Mouse (Mus musculus): ENCODE results near the gene Cd44. TPM values are rescaled to one million over a fixed set of nuclear protein-coding genes. Genes with fewer than 3 reads are reported as not detected.

The Cd44 gene
- polyA plus RNA-seq, 1 experiment from 2014 or later, result 15.2 TPM

GRCm38 (mm10) chr2:102886306-102886935 lies 15.0 kb downstream of the Cd44 start:
- Histone ChIP-seq H3K9ac (replicated peaks) (no peak overlapping the region), H3K4me1 (ENCODE audit: insufficient read depth) (peaks cover 6% of the 10 kb centered on the region; the same call in 1 of the 2 replicates), H3K4me3 (ENCODE audit: low read depth, low read length) (no peak overlapping the region), H3K27ac (ENCODE audit: low read depth) (no peak overlapping the region), H3K9me3 (ENCODE audit: low read length) (no peaks in the 10 kb centered on the region), H3K4me2 (ENCODE audit: low read depth, low read length) (no peak overlapping the region), H3K27me3 (ENCODE audit: insufficient read depth, low read length) (no peaks in the 10 kb centered on the region), H3K36me3 (replicated peaks; ENCODE audit: insufficient read depth, low read length) (peaks cover 4% of the 10 kb centered on the region; the same call in 1 of the 2 replicates)
- WGBS (ENCODE audit: insufficient replicate concordance), result 66% methylated on average over 6 of the region's 6 CpGs
- no peak for DNase-seq
- peak; percentile 55 for TF ChIP-seq EP300 (IDR thresholded peaks at IDR 0.05; ENCODE audit: low read depth)
- no peak for TF ChIP-seq CTCF (IDR thresholded peaks at IDR 0.05; ENCODE audit: low read depth)
- peak; percentile 38 for ATAC-seq

- DNase-seq (no peak), ATAC-seq (no peak)
- no peaks in the 10 kb centered on the region for H3K27me3 ChIP-seq (ENCODE audit: insufficient read depth, low read length)
- H3K36me3 ChIP-seq (replicated peaks; ENCODE audit: insufficient read depth, low read length), result no peaks in the 10 kb centered on the region
- no peak overlapping the region for H3K9ac ChIP-seq (replicated peaks)
- H3K27ac ChIP-seq (ENCODE audit: low read depth), result no peak overlapping the region
- peaks cover 9% of the 10 kb centered on the region; the same call in 1 of the 2 replicates for H3K4me1 ChIP-seq (ENCODE audit: insufficient read depth)
- WGBS (ENCODE audit: insufficient replicate concordance), result 55% methylated on average over 6 of the region's 6 CpGs
- H3K4me2 ChIP-seq (ENCODE audit: low read depth, low read length), result no peak overlapping the region
- H3K4me3 ChIP-seq (ENCODE audit: low read depth, low read length), result no peak overlapping the region
- no peaks in the 10 kb centered on the region for H3K9me3 ChIP-seq (ENCODE audit: low read length)
- no peak for TF ChIP-seq EP300 (IDR thresholded peaks at IDR 0.05; ENCODE audit: low read depth)
- TF ChIP-seq CTCF (IDR thresholded peaks at IDR 0.05; ENCODE audit: low read depth), result no peak
Measured at GRCm38 (mm10) chr2:102882597-102883272, 18.7 kb downstream of the Cd44 start.

- no peaks in the 10 kb centered on the region for H3K9me3 ChIP-seq (ENCODE audit: low read length)
- no peak for ATAC-seq
- TF ChIP-seq EP300 (IDR thresholded peaks at IDR 0.05; ENCODE audit: low read depth) (no peak), CTCF (IDR thresholded peaks at IDR 0.05; ENCODE audit: low read depth) (no peak)
- H3K4me1 ChIP-seq (ENCODE audit: insufficient read depth), result peaks cover 11% of the 10 kb centered on the region
- H3K4me3 ChIP-seq (ENCODE audit: low read depth, low read length), result no peak overlapping the region
- no peak overlapping the region for H3K4me2 ChIP-seq (ENCODE audit: low read depth, low read length)
- H3K27ac ChIP-seq (ENCODE audit: low read depth), result no peak overlapping the region
- WGBS (ENCODE audit: insufficient replicate concordance), result 75% methylated on average over 8 of the region's 8 CpGs
- no peaks in the 10 kb centered on the region for H3K27me3 ChIP-seq (ENCODE audit: insufficient read depth, low read length)
- no peaks in the 10 kb centered on the region for H3K36me3 ChIP-seq (replicated peaks; ENCODE audit: insufficient read depth, low read length)
- no peak overlapping the region for H3K9ac ChIP-seq (replicated peaks)
- DNase-seq, result no peak
Measured at GRCm38 (mm10) chr2:102882004-102882588, 19.4 kb downstream of the Cd44 start.

DNA sequence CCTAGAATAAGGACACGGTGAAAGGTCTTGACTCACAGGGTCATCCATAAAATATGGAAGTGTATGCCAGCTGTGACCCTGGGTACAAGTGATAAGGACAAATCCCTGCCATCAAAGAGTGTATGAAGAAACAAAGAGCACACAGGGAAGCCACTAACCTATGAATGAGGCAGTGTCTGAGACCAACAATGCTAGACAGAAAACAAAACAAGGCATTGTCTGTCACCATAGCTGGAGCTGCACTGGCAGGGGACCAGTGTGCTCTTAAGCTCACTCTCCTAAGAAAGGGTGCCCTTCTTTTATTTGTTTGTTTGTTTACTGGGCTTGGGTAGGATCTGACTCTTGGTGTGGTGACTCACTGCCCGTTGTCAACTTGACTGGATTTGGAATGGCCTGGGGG lies 23.0 kb downstream of the Cd44 start:
- Histone ChIP-seq H3K4me3 (ENCODE audit: low read depth, low read length) (no peak overlapping the region), H3K9me3 (ENCODE audit: low read length) (no peaks in the 10 kb centered on the region), H3K27ac (ENCODE audit: low read depth) (no peak overlapping the region), H3K4me2 (ENCODE audit: low read depth, low read length) (no peak overlapping the region), H3K36me3 (replicated peaks; ENCODE audit: insufficient read depth, low read length) (no peaks in the 10 kb centered on the region), H3K4me1 (ENCODE audit: insufficient read depth) (peaks cover 19% of the 10 kb centered on the region), H3K27me3 (ENCODE audit: insufficient read depth, low read length) (no peaks in the 10 kb centered on the region), H3K9ac (replicated peaks) (no peak overlapping the region)
- no peak for TF ChIP-seq EP300 (IDR thresholded peaks at IDR 0.05; ENCODE audit: low read depth)
- no peak for TF ChIP-seq CTCF (IDR thresholded peaks at IDR 0.05; ENCODE audit: low read depth)
- no peak for ATAC-seq
- 58% methylated on average over 2 of the region's 2 CpGs for WGBS (ENCODE audit: insufficient replicate concordance)
- no peak for DNase-seq

DNA sequence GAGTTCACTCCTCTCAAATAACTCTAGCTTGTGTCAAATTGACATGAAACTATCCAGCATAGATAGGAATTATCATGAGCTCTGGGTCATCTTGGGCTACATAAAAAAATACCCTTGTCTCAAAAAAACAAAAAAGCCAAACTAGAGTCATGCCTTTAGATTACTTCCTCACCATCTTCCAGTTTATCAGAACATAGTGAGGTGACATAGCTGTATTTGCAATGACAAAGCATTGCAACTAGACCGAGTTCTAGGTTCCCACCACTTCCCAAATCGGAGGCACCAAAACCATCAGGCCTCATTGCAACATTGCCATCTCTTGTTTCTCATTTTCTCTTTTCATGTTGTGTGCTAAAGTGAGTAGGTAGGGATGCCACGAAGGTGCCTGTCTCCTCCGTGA lies 24.0 kb downstream of the Cd44 start:
- Histone ChIP-seq H3K27me3 (ENCODE audit: insufficient read depth, low read length) (no peaks in the 10 kb centered on the region), H3K36me3 (replicated peaks; ENCODE audit: insufficient read depth, low read length) (no peaks in the 10 kb centered on the region), H3K4me1 (ENCODE audit: insufficient read depth) (peaks cover 20% of the 10 kb centered on the region), H3K4me2 (ENCODE audit: low read depth, low read length) (no peak overlapping the region), H3K9me3 (ENCODE audit: low read length) (no peaks in the 10 kb centered on the region), H3K27ac (ENCODE audit: low read depth) (no peak overlapping the region), H3K9ac (replicated peaks) (no peak overlapping the region), H3K4me3 (ENCODE audit: low read depth, low read length) (no peak overlapping the region)
- TF ChIP-seq EP300 (IDR thresholded peaks at IDR 0.05; ENCODE audit: low read depth), result no peak
- TF ChIP-seq CTCF (IDR thresholded peaks at IDR 0.05; ENCODE audit: low read depth), result no peak
- WGBS (ENCODE audit: insufficient replicate concordance), result 59% methylated on average over 4 of the region's 4 CpGs
- DNase-seq (no peak), ATAC-seq (no peak)

DNA sequence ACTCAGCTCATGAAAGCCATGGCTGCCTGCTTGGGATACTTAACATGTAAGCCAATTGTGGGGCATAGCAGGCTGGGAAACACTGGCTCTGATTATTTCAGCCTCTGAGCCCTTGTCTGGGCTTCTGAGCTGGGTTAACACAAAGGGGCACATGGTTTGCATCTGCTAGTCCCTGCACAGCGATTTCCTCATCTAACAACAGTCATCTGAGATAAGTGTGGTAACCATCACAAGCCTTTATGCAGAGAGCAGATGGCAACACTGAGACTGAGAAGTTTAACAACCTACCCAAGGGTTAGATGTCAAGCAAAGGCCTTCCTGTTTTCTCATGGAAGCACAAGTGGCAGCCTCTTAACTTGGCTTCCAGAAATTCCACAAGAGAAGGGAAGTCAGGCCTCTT lies 25.3 kb downstream of the Cd44 start:
- Histone ChIP-seq H3K4me3 (ENCODE audit: low read depth, low read length) (no peak overlapping the region), H3K36me3 (replicated peaks; ENCODE audit: insufficient read depth, low read length) (no peaks in the 10 kb centered on the region), H3K9ac (replicated peaks) (no peak overlapping the region), H3K27me3 (ENCODE audit: insufficient read depth, low read length) (no peaks in the 10 kb centered on the region), H3K27ac (ENCODE audit: low read depth) (no peak overlapping the region), H3K4me2 (ENCODE audit: low read depth, low read length) (no peak overlapping the region), H3K9me3 (ENCODE audit: low read length) (no peaks in the 10 kb centered on the region), H3K4me1 (ENCODE audit: insufficient read depth) (peaks cover 29% of the 10 kb centered on the region)
- WGBS (ENCODE audit: insufficient replicate concordance), result 26% methylated on average over 1 of the region's 1 CpGs
- no peak for ATAC-seq
- TF ChIP-seq CTCF (IDR thresholded peaks at IDR 0.05; ENCODE audit: low read depth) (no peak), EP300 (IDR thresholded peaks at IDR 0.05; ENCODE audit: low read depth) (no peak)
- DNase-seq, result no peak

All from liver, postnatal 0 days (tissue).